Mouse (Mus musculus) ovary, postnatal 36 days (tissue): ENCODE measurements around the gene Mpdz.
A peak's percentile ranks its signal among the peaks of the same experiment; 100 is the strongest.

Experiments
- DNase-seq: peaks from one replicate; pipeline ENCODE4 v3.0.0; 2022; ENCODE audit warnings: low spot score, mixed read lengths

The Mpdz gene

GRCm38 (mm10) chr4:81442078-81442981 lies at the start of gene Mpdz:
Gene Mpdz (minus strand): TSS chr4:81442815.
- peak; percentile 76 for DNase-seq

DNA sequence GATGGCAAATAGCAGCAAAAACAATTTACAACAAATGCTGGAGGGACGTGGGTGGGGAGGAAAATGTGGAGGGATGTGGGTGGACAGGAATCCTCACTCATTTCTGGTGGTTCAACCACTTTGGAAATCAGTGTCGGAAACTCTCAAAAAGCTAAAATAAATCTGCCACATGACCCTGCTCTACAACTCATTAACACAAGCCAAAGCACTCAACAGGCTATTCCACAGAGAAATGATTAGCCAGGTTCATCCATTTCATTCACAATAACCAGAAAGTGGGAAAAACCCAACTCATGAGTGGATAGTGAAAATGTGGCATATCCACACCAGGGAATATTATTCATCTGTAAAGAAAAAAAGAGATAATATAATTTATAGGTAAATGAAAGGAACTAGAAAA lies 47.9 kb upstream of the Mpdz start:
- DNase-seq = no peak

- no peak for DNase-seq
These were observed 42.0 kb upstream of the Mpdz start for GRCm38 (mm10) chr4:81484603-81485002.

DNA sequence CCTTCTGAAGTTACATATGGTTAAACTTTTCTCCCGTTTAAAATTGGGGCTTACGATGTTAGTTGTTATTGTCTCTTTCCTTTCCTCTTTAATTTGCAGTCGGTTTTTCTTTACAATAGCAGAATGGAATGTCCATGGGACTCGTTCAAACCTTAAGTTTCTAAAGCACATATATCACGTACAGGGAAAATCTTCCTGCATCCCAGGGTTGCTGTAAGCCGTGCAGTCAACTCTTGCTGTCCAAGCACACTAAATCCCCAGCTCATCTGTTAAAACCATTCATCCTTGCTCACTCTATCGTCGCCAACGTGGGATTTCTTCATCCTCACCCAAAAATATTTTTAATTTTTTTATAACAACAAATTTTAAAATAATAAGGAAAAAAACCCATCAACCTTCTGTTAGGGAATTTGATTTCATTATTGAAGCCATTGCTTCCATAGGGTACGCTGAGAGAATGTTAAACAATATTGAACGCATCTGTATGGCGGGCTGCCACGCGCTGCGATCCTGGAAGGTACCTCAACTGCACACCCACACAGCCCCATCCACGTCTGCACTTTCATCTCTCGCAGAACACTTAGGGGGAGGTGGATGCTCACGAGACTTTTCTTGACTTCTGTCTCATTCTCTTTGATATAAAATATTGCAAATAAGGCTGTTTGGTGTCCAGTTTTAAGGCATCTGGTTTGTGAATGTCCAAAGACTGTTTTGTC lies 41.4 kb upstream of the Mpdz start:
- no peak for DNase-seq

DNA sequence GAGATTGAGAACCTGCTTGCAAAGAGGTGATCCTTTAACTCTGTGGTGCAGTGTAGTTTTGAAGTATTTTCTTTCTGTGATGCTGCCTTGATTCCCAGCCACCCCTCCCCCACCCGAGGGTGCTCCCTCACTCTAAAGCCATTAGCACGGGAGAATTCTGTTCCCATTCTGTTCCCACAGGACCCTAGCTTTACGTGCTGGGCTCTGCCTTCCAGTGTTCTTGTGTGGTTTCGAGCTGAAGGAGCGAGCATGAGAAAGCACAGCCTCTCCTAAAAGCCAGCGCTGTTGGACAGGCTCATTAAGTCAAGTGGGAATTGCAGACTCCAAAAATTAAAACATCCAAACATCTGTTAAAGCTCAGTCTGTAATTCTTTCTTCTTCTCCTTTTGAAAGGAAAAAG lies 40.5 kb upstream of the Mpdz start:
- DNase-seq = no peak

- no peak for DNase-seq
These were observed 24.2 kb upstream of the Mpdz start for GRCm38 (mm10) chr4:81466821-81467220.

- DNase-seq = no peak
These were observed 22.6 kb upstream of the Mpdz start for GRCm38 (mm10) chr4:81465172-81465571.

GRCm38 (mm10) chr4:81462253-81462652 lies 19.6 kb upstream of the Mpdz start:
- DNase-seq = no peak

- no peak for DNase-seq
These were observed 16.3 kb upstream of the Mpdz start for GRCm38 (mm10) chr4:81458921-81459320.

GRCm38 (mm10) chr4:81453806-81454205 lies 11.2 kb upstream of the Mpdz start:
- DNase-seq = no peak

GRCm38 (mm10) chr4:81452183-81452582 lies 9.6 kb upstream of the Mpdz start:
- DNase-seq = no peak

GRCm38 (mm10) chr4:81449413-81449812 lies 6.8 kb upstream of the Mpdz start:
- no peak for DNase-seq

DNA sequence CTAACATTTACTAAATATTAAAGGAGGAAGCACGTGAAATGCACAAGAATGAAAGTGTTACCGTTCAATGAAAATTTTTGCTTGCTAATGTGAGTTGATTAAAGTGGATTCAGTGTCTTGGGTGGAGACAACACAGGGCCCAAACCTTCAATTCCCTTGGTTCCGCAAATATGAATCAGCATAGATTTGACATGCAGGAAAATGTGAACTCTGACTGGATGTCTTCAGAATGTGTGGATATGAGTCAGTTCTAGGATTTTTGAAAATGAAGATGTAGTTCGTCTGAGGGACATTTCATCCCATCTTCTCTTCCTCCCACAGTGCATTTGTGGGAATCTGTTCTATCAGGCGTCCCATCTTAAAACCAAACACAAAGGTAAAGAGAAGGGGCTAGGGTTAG lies 951 bp upstream of the Mpdz start:
- no peak for DNase-seq

DNA sequence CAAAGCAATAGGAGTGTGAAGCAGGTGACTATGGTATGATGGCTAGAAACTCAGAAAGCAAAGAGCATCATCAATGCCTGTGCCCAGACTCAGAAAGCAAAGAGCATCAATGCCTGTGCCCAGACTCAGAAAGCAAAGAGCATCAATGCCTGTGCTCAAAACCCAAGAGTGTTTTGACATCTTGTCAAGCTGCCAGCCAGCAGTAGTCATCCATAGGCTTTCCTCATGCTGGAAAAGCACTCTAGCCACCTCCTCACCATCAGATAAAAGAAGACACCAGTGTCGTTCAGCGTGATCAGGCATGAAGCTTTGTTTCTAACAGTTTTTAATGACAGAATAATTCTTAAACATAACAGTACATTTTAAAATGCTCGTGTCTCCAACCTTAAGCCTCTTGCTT lies 8.7 kb downstream of the Mpdz start:
- no peak for DNase-seq

DNA sequence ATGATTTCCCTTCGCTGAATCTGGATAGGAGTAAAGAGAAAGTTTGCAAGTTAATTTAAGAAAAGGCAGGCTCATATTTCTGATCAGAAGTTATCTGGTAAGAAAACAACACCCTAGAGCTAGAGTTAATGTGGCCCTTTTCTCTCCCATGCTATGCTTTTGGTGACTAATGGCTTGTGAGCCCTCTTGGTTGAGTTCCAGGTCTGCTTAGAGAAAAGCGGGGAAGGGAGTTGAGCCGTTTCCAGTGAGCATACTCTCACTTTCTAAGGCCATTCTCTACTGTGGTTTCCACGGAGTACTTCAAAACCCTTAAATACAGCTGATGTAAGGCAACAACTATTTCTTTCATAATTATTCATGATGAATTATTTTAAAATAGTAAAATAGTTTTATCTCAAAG lies 11.8 kb downstream of the Mpdz start:
- DNase-seq = no peak

- DNase-seq = no peak
These were observed 12.5 kb downstream of the Mpdz start for GRCm38 (mm10) chr4:81430105-81430504.

DNA sequence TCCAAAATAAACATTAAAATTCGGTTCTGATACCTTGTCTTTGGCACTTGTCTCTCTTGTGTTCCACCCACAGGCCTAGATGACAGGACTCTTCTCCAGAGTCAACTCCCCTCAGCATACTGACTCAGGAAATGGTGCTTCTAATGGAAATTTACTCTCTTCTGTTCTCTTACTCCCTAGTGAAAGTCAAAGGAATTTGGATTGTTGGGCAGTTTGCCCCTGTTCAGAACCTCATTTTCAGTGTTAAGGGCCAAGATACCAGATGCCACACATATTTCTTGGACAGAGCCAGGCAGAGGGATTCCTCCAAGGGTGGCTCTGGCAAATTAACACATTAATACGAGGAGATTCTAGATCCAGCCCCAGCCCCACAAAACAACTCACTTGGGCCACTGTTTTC lies 12.9 kb downstream of the Mpdz start:
- no peak for DNase-seq

- DNase-seq = no peak
These were observed 19.1 kb downstream of the Mpdz start for GRCm38 (mm10) chr4:81423556-81423955.

GRCm38 (mm10) chr4:81421621-81422020 lies 21.0 kb downstream of the Mpdz start:
- DNase-seq = no peak

DNA sequence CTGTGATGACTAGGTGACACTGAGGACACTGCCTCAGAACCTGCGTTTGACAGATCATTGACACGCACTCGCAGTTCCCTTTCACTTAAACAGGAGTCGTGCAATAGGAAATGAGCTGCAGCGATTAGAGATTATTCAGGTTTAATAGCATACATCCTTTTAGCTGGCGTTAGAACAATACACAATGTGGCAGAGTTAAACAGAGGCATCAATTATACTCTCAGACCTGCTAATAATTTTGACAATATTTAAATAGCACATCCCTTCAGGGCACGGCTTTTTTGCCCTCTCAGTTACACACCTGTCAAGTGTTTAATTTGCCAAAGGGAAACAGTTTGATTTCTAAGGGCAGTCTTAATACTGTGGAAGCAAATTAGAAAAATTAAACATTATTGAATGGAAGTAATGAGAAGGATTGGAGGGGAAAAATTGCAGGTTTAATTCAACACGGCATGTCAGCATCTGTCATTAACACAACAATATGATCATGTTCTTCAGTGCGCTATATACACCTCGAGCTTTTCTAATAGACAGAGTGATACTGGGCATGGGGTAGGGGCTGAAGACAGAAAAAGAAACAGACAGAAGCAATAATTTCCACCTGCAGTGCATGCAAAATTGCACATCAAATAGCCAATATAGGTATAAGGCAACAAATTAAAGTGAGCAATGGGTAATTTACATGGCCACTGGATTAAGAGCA lies 27.1 kb downstream of the Mpdz start:
- DNase-seq = no peak

GRCm38 (mm10) chr4:81414684-81415323 lies 27.8 kb downstream of the Mpdz start:
- DNase-seq = no peak

GRCm38 (mm10) chr4:81396883-81397282 lies 45.7 kb downstream of the Mpdz start:
- DNase-seq = no peak
